Mouse (Mus musculus): ENCODE measurements at regions not wholly inside any gene's neighbourhood (a gene's known extent, or its start where the extent isn't known, plus 50 kb on each side); places are given as distances from the start of the nearest gene placed in this dataset.

DNA sequence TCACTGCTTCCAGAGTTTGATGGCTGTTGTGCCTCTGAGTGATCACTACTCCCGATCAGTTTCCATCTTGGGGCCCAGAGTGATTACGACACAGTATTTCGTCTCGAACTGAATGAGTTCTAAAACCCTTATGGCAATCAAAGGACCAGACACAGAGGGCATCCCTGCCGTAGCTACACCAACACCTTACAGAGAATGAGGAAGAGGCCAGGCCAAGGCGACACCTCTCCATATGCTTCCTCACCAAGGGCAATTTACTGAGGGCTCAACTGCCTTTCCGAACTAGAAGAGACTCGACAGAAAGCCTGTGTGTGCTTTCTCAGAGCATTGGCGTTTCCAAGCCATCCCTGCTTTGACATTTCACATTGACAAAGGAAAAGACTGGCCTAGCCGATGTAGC, 289.8 kb upstream of the G2e3 start:
- TF ChIP-seq EP300 (IDR thresholded peaks at IDR 0.05; ENCODE audit: low read depth) (no peak), CTCF (IDR thresholded peaks at IDR 0.05; ENCODE audit: low read depth) (no peak)

Measured in liver, embryonic 14.5 days (tissue).